Mouse (Mus musculus) ES-E14 (cell line): ENCODE measurements around the gene Arhgap21. TPM values are rescaled to one million over a fixed set of nuclear protein-coding genes. Genes with fewer than 3 reads are reported as not detected.
A peak's percentile ranks its signal among the peaks of the same experiment; 100 is the strongest.

Experiments used
- DNase-seq: peaks from one replicate; pipeline ENCODE4 v3.0.0-alpha.2; 2013; ENCODE audit warnings: low read depth, low spot score
- H3K27ac ChIP-seq: 2 replicates; pipeline ENCODE4 v1.5.1; 2012; ENCODE audit warnings: low read depth, mild to moderate bottlenecking, low read length, moderate library complexity, mixed read lengths; ENCODE audit not compliant: poor library complexity, insufficient read depth, severe bottlenecking
- H3K36me3 ChIP-seq: 2 replicates; pipeline ENCODE4 v1.6.1; 2012; ENCODE audit warnings: mild to moderate bottlenecking, low read length, moderate library complexity, mixed read lengths; ENCODE audit not compliant: control insufficient read depth, poor library complexity, insufficient read depth, severe bottlenecking
- H3K4me1 ChIP-seq, 2 experiments: fragments of 150-350 bp in 1 of 2; sonication (generic) in 1 of 2; 2 replicates each; pipeline ENCODE4 v1.6.1; 2012; ENCODE audit warnings: low read length in 2 of 2, mild to moderate bottlenecking in 1 of 2, mixed read lengths in 1 of 2; ENCODE audit not compliant: control insufficient read depth in 2 of 2, insufficient read depth in 2 of 2, poor library complexity in 1 of 2
- H3K4me3 ChIP-seq, 2 experiments: fragments of 150-350 bp in 1 of 2; sonication (generic) in 1 of 2; 2 replicates each; pipeline ENCODE4 v1.5.1; 2012; ENCODE audit warnings: low read length in 2 of 2, low read depth in 1 of 2, mild to moderate bottlenecking in 1 of 2, mixed read lengths in 1 of 2; ENCODE audit not compliant: insufficient read depth in 1 of 2, poor library complexity in 1 of 2, severe bottlenecking in 1 of 2
- H3K9ac ChIP-seq: 2 replicates; pipeline ENCODE4 v1.6.1; 2012; ENCODE audit warnings: low read depth, mild to moderate bottlenecking, low read length, mixed read lengths; ENCODE audit not compliant: poor library complexity, insufficient read depth, severe bottlenecking
- H3K9me3 ChIP-seq: fragments of 150-350 bp; sonication (generic); 2 replicates; pipeline ENCODE4 v1.6.1; 2012; ENCODE audit warnings: low read depth, mild to moderate bottlenecking, low read length; ENCODE audit not compliant: control insufficient read depth, insufficient read depth
- CHD2 ChIP-seq: IDR thresholded peaks from 2 replicates; pipeline ENCODE4 v1.6.1; 2014; ENCODE audit warnings: mild to moderate bottlenecking, low read depth, low read length, inconsistent platforms
- HCFC1 ChIP-seq: IDR thresholded peaks from 2 replicates; pipeline ENCODE4 v1.6.1; 2012; ENCODE audit warnings: low read length, inconsistent platforms, borderline replicate concordance; ENCODE audit not compliant: insufficient read depth
- MAFK ChIP-seq: IDR thresholded peaks from 2 replicates; pipeline ENCODE4 v1.6.1; 2014; ENCODE audit warnings: mild to moderate bottlenecking, low read depth, low read length, inconsistent platforms; ENCODE audit not compliant: insufficient read depth
- ZC3H11A ChIP-seq: IDR thresholded peaks from 2 replicates; pipeline ENCODE4 v1.6.1; 2012; ENCODE audit warnings: low read depth, mild to moderate bottlenecking, inconsistent platforms, low read length, borderline replicate concordance
- ZNF384 ChIP-seq: IDR thresholded peaks from 2 replicates; pipeline ENCODE4 v1.6.1; 2012; ENCODE audit warnings: low read depth, low read length, inconsistent platforms
- in situ Hi-C, 2 experiments: fragments of 600-800 bp; cut with MboI; formaldehyde crosslinking; loops; one replicate each; pipeline ENCODE4 v1.15.1; 2025; ENCODE audit warnings: low sequenced_read_pairs in 2 of 2, inconsistent platforms in 1 of 2; ENCODE audit not compliant: unreplicated experiment in 2 of 2
- total RNA-seq: library from RNA; depleted of rRNA; stranded (reverse); fragments of 300-350 nt; gene quantifications from 2 replicates; pipeline ENCODE4 v1.2.3, GENCODE M21; 2012

Gene Arhgap21
- total RNA-seq, 1 experiment, result 35.6 TPM

DNA sequence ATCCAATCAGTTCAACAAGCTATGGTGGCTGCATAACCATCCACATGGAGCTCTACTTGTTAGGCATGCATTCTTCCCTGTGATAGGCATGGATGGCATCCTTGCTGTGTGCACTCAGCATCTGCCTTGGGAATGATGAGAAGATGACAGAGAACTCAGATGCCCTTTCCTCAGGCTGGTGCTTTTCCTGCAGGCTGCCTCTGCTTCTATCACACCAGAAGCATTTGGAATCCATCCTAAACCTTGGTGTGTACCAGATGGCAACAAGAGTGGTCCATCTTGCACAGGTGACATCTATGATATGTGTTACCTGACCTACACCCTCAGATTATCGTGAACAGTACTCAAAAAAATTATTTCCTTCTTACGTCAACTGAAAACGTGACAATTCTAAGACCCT, 58.2 kb downstream of the Arhgap21 start:
- no peaks in the 10 kb centered on the region for H3K4me1 ChIP-seq
- in situ Hi-C loops, result no loop called here
- H3K27ac ChIP-seq, result no peak overlapping the region
- H3K4me3 ChIP-seq, result no peak overlapping the region
- peaks cover 5% of the 10 kb centered on the region; the same call in 1 of the 2 replicates for H3K36me3 ChIP-seq
- no peak for TF ChIP-seq MAFK
- TF ChIP-seq CHD2, result no peak
- no peak for TF ChIP-seq ZNF384
- no peak for TF ChIP-seq ZC3H11A
- no peak for TF ChIP-seq HCFC1
- no peaks in the 10 kb centered on the region; the same call in 1 of the 2 replicates for H3K9me3 ChIP-seq
- H3K9ac ChIP-seq, result no peak overlapping the region
- no peak for DNase-seq

- H3K27ac ChIP-seq, result no peak overlapping the region
- in situ Hi-C loops, result no loop called here
- no peak overlapping the region for H3K9ac ChIP-seq
- TF ChIP-seq HCFC1, result no peak
- TF ChIP-seq ZC3H11A, result no peak
- TF ChIP-seq MAFK, result no peak
- no peak for TF ChIP-seq ZNF384
- no peak for TF ChIP-seq CHD2
- no peak overlapping the region for H3K4me3 ChIP-seq
- H3K36me3 ChIP-seq, result peaks cover 5% of the 10 kb centered on the region; the same call in 1 of the 2 replicates
- no peak for DNase-seq
- H3K4me1 ChIP-seq, result no peaks in the 10 kb centered on the region
- no peaks in the 10 kb centered on the region; the same call in 1 of the 2 replicates for H3K9me3 ChIP-seq
These were observed 59.3 kb downstream of the Arhgap21 start for GRCm38 (mm10) chr2:20909404-20909803.

GRCm38 (mm10) chr2:20907291-20907690, 61.4 kb downstream of the Arhgap21 start:
- in situ Hi-C loops, result no loop called here
- Histone ChIP-seq H3K9ac (no peak overlapping the region), H3K36me3 (peaks cover 4% of the 10 kb centered on the region; the same call in 1 of the 2 replicates), H3K4me1 (no peaks in the 10 kb centered on the region), H3K9me3 (no peaks in the 10 kb centered on the region; the same call in 1 of the 2 replicates), H3K27ac (no peak overlapping the region), H3K4me3 (no peak overlapping the region)
- no peak for DNase-seq
- TF ChIP-seq ZNF384, result no peak
- TF ChIP-seq HCFC1, result no peak
- TF ChIP-seq CHD2, result no peak
- no peak for TF ChIP-seq MAFK
- TF ChIP-seq ZC3H11A, result no peak

- no peaks in the 10 kb centered on the region; the same call in 1 of the 2 replicates for H3K9me3 ChIP-seq
- TF ChIP-seq MAFK, result 0 out of 2 replicates have a peak, but pooled peaks have one; percentile 9
- TF ChIP-seq ZNF384, result no peak
These were observed 63.3 kb downstream of the Arhgap21 start for GRCm38 (mm10) chr2:20905411-20905810.

GRCm38 (mm10) chr2:20902981-20903645, 65.6 kb downstream of the Arhgap21 start:
- Histone ChIP-seq H3K4me3 (no peak overlapping the region), H3K9ac (no peak overlapping the region), H3K36me3 (0 out of 2 replicates have a peak, but pooled peaks cover 2% of the 10 kb centered on the region), H3K27ac (no peak overlapping the region), H3K4me1 (no peaks in the 10 kb centered on the region), H3K9me3 (no peaks in the 10 kb centered on the region)
- in situ Hi-C loops, result no loop called here
- no peak for TF ChIP-seq CHD2
- TF ChIP-seq MAFK, result no peak
- TF ChIP-seq ZNF384, result no peak
- no peak for DNase-seq

More at GRCm38 (mm10) chr2:20905411-20905810, 63.3 kb downstream of the Arhgap21 start:
- H3K4me1 ChIP-seq, result no peaks in the 10 kb centered on the region
- peaks cover 3% of the 10 kb centered on the region; the same call in 1 of the 2 replicates for H3K36me3 ChIP-seq
- H3K27ac ChIP-seq, result no peak overlapping the region
- no peak for DNase-seq
- in situ Hi-C loops, result no loop called here
- no peak overlapping the region for H3K9ac ChIP-seq
- no peak overlapping the region for H3K4me3 ChIP-seq
